Mouse (Mus musculus): ENCODE results near the gene Zfp827.

The Zfp827 gene

DNA sequence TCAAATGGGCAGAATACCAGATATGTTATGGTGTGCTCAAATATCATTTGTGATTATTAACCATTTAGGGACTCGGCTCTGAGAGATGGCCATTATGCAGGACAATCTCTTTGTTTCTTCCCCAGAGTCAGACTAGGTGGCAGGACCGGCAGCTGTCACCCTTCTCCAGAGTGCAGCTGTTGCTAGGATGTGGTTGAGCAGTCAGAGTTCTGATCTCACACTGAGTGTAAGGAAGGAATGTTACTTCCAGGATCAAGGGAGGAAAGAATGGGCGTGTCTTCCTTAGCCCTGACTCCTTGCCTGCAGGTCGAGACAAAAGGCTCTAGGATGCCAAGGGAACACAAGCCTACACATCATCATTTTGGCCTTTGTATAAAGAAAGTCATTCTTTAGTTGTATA is 199.0 kb downstream of the Zfp827 start:
- no peak for DNase-seq

DNA sequence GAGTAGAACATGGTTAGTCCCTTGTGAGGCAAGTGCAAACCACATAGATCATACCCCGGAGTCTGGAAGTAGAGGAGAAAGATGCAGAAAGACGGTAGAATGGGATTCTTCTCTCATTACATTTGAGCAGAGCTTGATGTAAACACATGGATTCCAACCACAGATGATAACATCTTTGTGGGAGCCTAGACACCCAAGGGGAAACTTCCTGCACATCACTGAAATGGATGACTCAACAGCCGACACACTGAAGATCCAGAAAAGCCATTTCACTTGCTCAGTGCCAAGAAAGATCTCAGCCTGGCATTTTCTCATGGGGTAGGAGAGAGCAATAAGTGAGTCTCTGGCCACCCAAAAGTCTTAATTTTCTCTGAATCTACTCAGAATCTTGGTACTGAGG is 199.7 kb downstream of the Zfp827 start:
- no peak for DNase-seq

DNA sequence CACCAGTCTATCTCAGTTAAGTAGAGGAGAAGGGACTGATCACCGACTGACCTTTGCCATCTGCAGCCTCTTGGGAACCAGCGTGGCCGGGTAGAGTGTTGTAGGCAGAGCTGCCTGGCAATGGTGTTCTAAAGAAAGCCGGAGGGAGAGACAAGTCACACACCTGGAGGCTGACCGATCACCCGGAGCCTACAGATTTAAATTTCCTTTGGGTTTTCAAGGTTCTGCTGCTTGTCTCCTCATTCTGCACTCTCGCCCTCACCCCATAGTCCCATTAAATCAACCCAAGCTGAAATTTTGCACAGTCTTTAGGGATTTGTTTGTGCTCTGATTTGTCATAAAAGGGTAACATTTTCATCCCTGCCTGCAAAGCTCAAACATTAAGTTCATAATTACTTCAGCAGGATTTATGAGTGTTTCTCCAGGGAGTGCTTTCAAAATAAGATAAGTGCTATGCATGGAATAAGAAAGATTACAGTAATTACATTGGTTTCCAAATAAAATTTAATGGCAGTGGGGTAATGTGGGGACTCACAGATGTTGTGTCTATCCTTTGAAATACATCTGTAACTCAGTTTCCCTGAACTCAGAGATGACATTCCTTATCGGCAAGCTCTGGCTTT is 201.1 kb downstream of the Zfp827 start:
- DNase-seq, result no peak

DNA sequence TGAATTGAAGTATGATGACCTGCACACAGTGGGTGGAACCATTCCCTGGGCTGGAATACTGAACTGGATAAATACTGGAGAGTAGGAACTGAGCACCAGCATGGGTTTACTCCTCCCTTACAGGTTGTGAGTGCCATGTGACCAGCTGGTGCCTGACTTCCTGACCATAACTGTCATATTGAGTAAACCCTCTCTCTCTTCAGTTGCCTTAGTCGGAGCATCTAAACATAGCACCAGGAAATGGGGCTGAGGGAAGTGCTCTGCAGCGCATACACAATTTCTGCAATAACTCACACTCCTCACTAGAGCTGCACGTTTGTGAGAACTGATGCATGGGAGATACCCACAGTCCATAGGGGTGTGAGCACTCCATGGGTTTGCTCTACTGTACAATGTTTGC is 211.1 kb downstream of the Zfp827 start:
- DNase-seq, result no peak

DNA sequence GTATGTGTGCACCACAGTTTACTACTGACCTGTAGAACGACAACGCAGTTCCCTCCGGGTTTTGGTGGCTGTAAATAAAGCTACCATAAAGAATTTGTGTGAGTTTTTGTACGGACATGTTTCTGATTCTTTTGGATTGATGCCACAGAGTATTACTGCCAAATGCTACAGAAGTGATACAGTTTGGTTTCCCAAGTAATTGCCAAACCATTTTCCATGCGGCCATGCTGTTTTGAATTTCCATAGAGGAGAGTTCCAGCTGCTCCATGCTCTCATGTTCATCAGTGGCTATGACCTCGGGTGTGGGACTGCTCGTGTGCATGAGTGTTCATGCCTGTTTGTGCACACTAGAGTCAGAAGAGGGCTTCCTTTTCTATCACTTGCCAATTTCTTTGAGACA is 211.8 kb downstream of the Zfp827 start:
- DNase-seq, result no peak
